Mouse (Mus musculus) heart, embryonic 14.5 days (tissue): ENCODE results near the gene Fxyd5. TPM values are rescaled to one million over a fixed set of nuclear protein-coding genes. Genes with fewer than 3 reads are reported as not detected.

ENCODE experiments used
- ATAC-seq: fragments of 200-750 bp; cut with Nextera tagmentation; 2 replicates; pipeline ENCODE4 v1.8.0; 2017; ENCODE audit warnings: low read depth, moderate TSS enrichment; ENCODE audit not compliant: insufficient number of reproducible peaks, insufficient read depth, low FRiP score
- H3K27ac ChIP-seq, 2 experiments: fragments of 200-500 bp in 1 of 2; fragments of 300-500 bp in 1 of 2; sonication (generic) in 1 of 2; replicated peaks in 1 of 2; 2 replicates each; pipeline ENCODE4 v1.5.1; 2012 to 2014; ENCODE audit warnings: low read depth in 2 of 2, low read length in 2 of 2, control low read depth in 1 of 2, mild to moderate bottlenecking in 1 of 2, mixed read lengths in 1 of 2; ENCODE audit not compliant: control insufficient read depth in 1 of 2, insufficient read depth in 1 of 2
- H3K27me3 ChIP-seq: fragments of 300-500 bp; sonication (generic); 2 replicates; pipeline ENCODE4 v1.6.1; 2014; ENCODE audit warnings: mild to moderate bottlenecking, low read length, control low read depth; ENCODE audit not compliant: control insufficient read depth, insufficient read depth
- H3K36me3 ChIP-seq: fragments of 300-500 bp; sonication (generic); 2 replicates; pipeline ENCODE4 v1.6.1; 2014; ENCODE audit warnings: mild to moderate bottlenecking, control low read depth, low read length, mixed read lengths; ENCODE audit not compliant: control insufficient read depth, insufficient read depth
- H3K4me1 ChIP-seq, 2 experiments: fragments of 200-500 bp in 1 of 2; fragments of 300-500 bp in 1 of 2; sonication (generic) in 1 of 2; 2 replicates each; pipeline ENCODE4 v1.6.1; 2012 to 2014; ENCODE audit warnings: low read length in 2 of 2, control low read depth in 1 of 2, mixed read lengths in 1 of 2; ENCODE audit not compliant: control insufficient read depth in 2 of 2, insufficient read depth in 2 of 2
- H3K4me2 ChIP-seq: fragments of 300-500 bp; sonication (generic); 2 replicates; pipeline ENCODE4 v1.6.1; 2014; ENCODE audit warnings: mild to moderate bottlenecking, low read length
- H3K4me3 ChIP-seq, 2 experiments: fragments of 200-500 bp in 1 of 2; fragments of 300-500 bp in 1 of 2; sonication (generic) in 1 of 2; 2 replicates each; pipeline ENCODE4 v1.5.1; 2012 to 2014; ENCODE audit warnings: low read length in 2 of 2, mild to moderate bottlenecking in 2 of 2, control low read depth in 1 of 2, low read depth in 1 of 2, moderate library complexity in 1 of 2; ENCODE audit not compliant: control insufficient read depth in 1 of 2, insufficient read depth in 1 of 2
- H3K9ac ChIP-seq: fragments of 300-500 bp; sonication (generic); 2 replicates; pipeline ENCODE4 v1.6.1; 2014; ENCODE audit warnings: mild to moderate bottlenecking, low read length
- H3K9me3 ChIP-seq: fragments of 300-500 bp; sonication (generic); 2 replicates; pipeline ENCODE4 v1.6.1; 2016; ENCODE audit warnings: low read length, control low read depth; ENCODE audit not compliant: control insufficient read depth
- WGBS: fragments of 180-500 bp; shearing (Covaris S2); extraction: QIAGEN DNeasy Blood & Tissue Kit; methylation state at CpG from one replicate; pipeline ENCODE4 v1.1.7; 2014; 5-methylcytosine and 5-hydroxymethylcytosine counted together
- polyA plus RNA-seq: library from polyadenylated mRNA; unstranded; fragments of >200 nt; fragmentation: Nextera tagmentation; extraction: Ambion mirVana; gene quantifications from 2 replicates; pipeline ENCODE4 v1.2.1, GENCODE M21; 2014

Gene Fxyd5
- polyA plus RNA-seq, 1 experiment from 2014 or later: 36.1 TPM

- Histone ChIP-seq H3K4me2 (peak overlapping the region; percentile 63; the same call in 1 of the 2 replicates), H3K4me1 (peaks cover 7 to 9% of the 10 kb centered on the region in 2 experiments; a peak in 3 of 4 replicates), H3K4me3 (no peak overlapping the region), H3K9me3 (no peaks in the 10 kb centered on the region), H3K36me3 (no peaks in the 10 kb centered on the region), H3K9ac (no peak overlapping the region), H3K27ac (no peak overlapping the region), H3K27me3 (peaks cover 44% of the 10 kb centered on the region)
- no peak for ATAC-seq
- WGBS: 76% methylated on average over 11 of the region's 12 CpGs
These were observed 1.8 kb downstream of the Fxyd5 start for GRCm38 (mm10) chr7:31040281-31041022.

DNA sequence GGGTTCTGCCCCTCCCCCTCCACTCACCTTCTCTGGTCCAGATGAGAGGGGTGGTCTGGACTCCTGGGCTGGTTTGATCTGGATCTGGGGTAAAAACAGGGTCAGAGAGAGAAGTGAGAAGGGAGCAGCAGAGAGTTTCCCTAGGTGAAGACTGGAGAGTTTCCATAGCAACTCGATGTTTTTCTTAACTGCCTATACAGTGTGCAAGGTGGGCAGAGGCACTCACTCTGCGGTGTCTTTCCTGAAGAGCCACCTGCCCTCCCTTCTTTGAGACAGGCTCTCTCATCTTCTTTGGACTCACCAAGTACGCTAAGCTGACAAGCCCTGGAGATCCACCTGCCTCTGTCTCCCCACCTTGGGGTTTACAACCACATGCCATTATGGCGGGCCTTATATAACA is 3.3 kb downstream of the Fxyd5 start:
- Histone ChIP-seq H3K9me3 (no peaks in the 10 kb centered on the region), H3K27me3 (peaks cover 30% of the 10 kb centered on the region; the same call in 1 of the 2 replicates), H3K4me2 (no peak overlapping the region), H3K27ac (no peak overlapping the region), H3K4me3 (no peak overlapping the region), H3K36me3 (no peaks in the 10 kb centered on the region), H3K4me1 (peaks cover 6 to 9% of the 10 kb centered on the region in 2 experiments; a peak in 3 of 4 replicates), H3K9ac (no peak overlapping the region)
- WGBS: 84% methylated on average over 4 of the region's 4 CpGs
- ATAC-seq: no peak

DNA sequence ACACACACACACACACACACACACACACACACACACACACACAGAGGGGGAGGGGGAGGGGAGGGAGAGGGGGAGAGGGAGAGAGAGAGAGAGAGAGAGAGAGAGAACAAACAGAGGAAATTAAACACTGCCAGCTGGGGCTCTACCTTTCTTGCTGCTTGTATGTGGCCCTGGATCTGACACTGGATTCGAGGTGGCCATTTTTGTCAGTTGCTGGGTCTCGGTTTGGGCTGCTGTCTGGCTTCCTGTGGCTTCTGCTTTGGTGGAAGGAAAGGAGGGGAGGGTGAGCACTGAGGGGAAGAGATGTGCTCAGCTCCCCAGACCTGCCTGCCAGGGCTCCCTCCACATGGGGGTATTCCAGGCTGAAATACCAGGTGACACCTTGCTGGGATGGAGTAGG is 4.6 kb downstream of the Fxyd5 start:
- no peaks in the 10 kb centered on the region for H3K36me3 ChIP-seq

DNA sequence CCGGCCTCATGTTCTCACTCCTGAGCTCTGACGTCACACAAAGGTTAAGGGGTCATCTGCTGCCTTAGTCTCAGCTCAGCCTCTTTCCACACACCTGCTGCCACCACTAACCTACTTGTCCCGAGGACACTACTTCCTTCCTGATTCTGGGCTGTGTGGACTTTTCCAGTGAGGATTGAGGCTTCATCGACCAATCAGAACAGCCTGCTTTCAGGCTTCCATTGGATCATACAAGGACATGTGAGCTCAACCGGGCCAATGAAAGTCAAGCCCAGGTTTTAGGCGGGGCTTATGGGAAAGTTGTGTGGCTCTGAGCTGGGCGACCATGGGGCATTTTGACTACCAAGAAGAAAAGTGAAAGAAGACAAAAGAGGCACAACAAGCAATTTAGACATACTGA is 5.4 kb downstream of the Fxyd5 start:
- no peak overlapping the region for H3K4me2 ChIP-seq
- no peak overlapping the region for H3K27ac ChIP-seq
- peaks cover 12% of the 10 kb centered on the region; the same call in 1 of the 2 replicates for H3K27me3 ChIP-seq
- peaks cover 2 to 6% of the 10 kb centered on the region in 2 experiments; a peak in 2 of 4 replicates for H3K4me1 ChIP-seq
- H3K36me3 ChIP-seq: no peaks in the 10 kb centered on the region
- 74% methylated on average over 7 of the region's 7 CpGs for WGBS
- H3K4me3 ChIP-seq: no peak overlapping the region
- no peak for ATAC-seq
- H3K9me3 ChIP-seq: no peaks in the 10 kb centered on the region
- no peak overlapping the region for H3K9ac ChIP-seq

More for the DNA sequence above, 4.6 kb downstream of the Fxyd5 start:
- Histone ChIP-seq H3K27ac (no peak overlapping the region), H3K4me2 (no peak overlapping the region), H3K9ac (no peak overlapping the region), H3K4me3 (no peak overlapping the region), H3K4me1 (peaks cover 5 to 12% of the 10 kb centered on the region in 2 experiments; a peak in 3 of 4 replicates), H3K27me3 (peaks cover 20% of the 10 kb centered on the region; the same call in 1 of the 2 replicates), H3K9me3 (no peaks in the 10 kb centered on the region)
- 70% methylated on average over 2 of the region's 2 CpGs for WGBS
- ATAC-seq: no peak

GRCm38 (mm10) chr7:31035291-31035690 is 7.0 kb downstream of the Fxyd5 start:
- no peaks in the 10 kb centered on the region for H3K9me3 ChIP-seq
- no peak overlapping the region for H3K4me2 ChIP-seq
- H3K4me1 ChIP-seq: peaks cover 0 to 3% of the 10 kb centered on the region in 2 experiments; a peak in 2 of 4 replicates
- ATAC-seq: no peak
- 0 out of 2 replicates have a peak, but pooled peaks cover 2% of the 10 kb centered on the region for H3K27me3 ChIP-seq
- no peak overlapping the region for H3K4me3 ChIP-seq
- 67% methylated on average over 11 of the region's 11 CpGs for WGBS
- no peak overlapping the region for H3K9ac ChIP-seq
- no peaks in the 10 kb centered on the region for H3K36me3 ChIP-seq
- H3K27ac ChIP-seq: no peak overlapping the region

- Histone ChIP-seq H3K4me2 (no peak overlapping the region), H3K4me3 (no peak overlapping the region), H3K9me3 (no peaks in the 10 kb centered on the region), H3K9ac (no peak overlapping the region), H3K27ac (no peak overlapping the region), H3K36me3 (no peaks in the 10 kb centered on the region), H3K27me3 (no peaks in the 10 kb centered on the region), H3K4me1 (peaks cover 0 to 3% of the 10 kb centered on the region in 2 experiments; a peak in 2 of 4 replicates)
- WGBS: 59% methylated on average over 11 of the region's 11 CpGs
- ATAC-seq: no peak
These were observed 7.5 kb downstream of the Fxyd5 start for GRCm38 (mm10) chr7:31034789-31035188.

DNA sequence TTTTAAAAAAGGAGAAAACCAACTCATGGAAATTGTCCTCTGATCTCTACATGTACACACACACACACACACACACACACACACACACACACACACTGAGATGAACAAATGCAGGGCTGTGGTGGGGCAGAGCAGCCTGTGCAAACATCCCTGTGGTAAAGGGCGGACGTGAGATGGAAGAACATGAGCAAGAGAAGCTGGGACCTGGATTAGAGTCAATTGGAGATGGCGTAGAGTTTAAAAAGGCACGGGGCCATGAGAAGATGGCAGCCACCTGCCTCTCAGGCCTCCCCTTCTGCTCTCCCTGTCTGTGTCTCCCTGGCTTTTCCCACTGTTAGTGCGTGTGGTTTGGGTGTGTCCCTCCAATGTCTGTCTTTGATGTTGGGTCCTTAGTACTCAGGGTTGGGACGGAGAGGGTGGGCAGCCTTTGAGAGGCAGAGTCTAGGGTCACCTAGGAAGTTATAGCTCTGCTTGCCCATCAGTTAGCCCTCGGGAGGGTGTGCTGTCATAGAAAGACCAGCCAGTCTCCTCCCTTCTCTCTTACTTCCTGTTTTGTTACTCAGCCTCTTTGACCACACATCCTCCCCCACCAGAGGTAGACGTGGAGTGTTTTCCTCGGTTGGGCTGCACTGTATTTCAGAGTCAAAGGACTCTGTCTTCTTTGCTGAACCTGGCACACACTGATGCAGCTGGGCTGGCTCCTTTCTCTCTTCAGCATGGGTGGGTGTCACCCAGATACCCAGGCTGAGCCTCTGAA is 8.7 kb downstream of the Fxyd5 start:
- no peak for ATAC-seq
- peaks cover 0 to 3% of the 10 kb centered on the region in 2 experiments; a peak in 2 of 4 replicates for H3K4me1 ChIP-seq
- H3K27ac ChIP-seq: 0 out of 4 replicates have a peak overlapping the region, but pooled peaks of 1 of the 2 experiments have one; percentile 26
- no peaks in the 10 kb centered on the region for H3K36me3 ChIP-seq
- H3K27me3 ChIP-seq: no peaks in the 10 kb centered on the region
- no peaks in the 10 kb centered on the region for H3K9me3 ChIP-seq
- H3K4me2 ChIP-seq: no peak overlapping the region
- no peak overlapping the region for H3K4me3 ChIP-seq
- WGBS: 64% methylated on average over 9 of the region's 9 CpGs
- no peak overlapping the region for H3K9ac ChIP-seq
